Mouse (Mus musculus) lung, postnatal 4 days (tissue): Measurements from ENCODE around the gene Card10.

ENCODE experiments used
- DNase-seq, 2 experiments: peaks; one replicate each; pipeline ENCODE4 v3.0.0; 2021

The Card10 gene

DNA sequence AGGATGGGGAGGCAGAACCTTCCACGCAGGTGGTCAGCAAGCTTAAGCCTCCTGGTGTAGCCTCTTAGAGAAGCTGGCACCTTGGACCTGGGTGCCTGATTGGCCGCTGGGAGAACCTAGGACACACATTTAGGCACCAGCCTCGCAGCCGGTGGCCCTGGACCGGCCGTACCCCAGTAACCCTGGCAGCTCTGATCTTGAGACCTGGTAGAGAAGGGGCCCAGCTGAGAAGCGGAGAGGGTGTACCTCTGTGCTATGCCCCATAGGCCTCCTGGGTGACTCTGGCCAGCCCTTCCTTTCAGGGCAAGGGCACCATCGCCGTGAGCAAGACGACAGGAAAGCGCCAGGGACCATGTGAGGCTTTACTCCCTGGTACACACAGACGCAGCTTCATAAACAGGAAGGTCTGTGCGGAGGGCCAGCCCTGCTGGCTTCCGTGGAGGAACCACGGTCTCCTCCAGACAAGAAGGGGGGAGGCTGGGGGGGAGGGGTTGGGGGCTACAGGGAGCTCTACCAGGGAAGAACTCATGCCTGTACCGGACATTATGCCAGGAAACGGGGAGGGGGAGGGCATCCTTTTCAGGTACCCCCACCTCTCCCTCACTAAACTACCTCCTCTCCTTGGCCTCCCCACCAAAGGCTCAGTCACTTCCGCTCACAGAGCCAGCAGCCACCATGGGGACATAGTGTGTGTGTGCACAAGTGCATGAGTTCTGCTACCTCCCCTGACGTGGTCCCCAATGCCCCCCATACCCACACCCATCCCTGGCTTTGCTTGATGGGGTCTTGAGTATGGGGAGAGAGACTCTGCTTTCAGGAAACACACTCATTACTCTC is 31.1 kb downstream of the Card10 start:
- peak; percentile 74 to 87 for DNase-seq

DNA sequence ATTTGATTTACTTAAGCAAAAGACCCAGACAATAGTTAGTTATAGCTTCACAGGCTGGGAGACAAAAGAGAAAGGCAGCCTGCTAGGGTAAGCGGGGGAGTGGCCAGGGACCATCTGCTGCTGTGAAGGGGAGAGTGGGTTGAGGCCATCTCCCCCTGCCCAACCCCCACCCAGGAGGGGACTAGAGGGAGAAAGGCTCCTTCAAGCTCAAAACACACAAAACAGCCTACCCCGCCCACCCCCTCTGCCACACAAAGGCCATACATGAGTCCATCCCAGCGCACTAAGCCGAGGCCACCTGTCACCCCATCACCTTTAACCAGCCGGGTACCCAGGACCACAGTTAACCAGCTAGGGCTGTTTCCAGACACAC is 31.9 kb downstream of the Card10 start:
- no peak for DNase-seq

- no peak for DNase-seq
Measured at GRCm38 (mm10) chr15:78770234-78770982, 32.4 kb downstream of the Card10 start.

- no peak for DNase-seq
Measured at GRCm38 (mm10) chr15:78769064-78769463, 33.8 kb downstream of the Card10 start.

GRCm38 (mm10) chr15:78763704-78764103 is 39.1 kb downstream of the Card10 start:
- no peak for DNase-seq

DNA sequence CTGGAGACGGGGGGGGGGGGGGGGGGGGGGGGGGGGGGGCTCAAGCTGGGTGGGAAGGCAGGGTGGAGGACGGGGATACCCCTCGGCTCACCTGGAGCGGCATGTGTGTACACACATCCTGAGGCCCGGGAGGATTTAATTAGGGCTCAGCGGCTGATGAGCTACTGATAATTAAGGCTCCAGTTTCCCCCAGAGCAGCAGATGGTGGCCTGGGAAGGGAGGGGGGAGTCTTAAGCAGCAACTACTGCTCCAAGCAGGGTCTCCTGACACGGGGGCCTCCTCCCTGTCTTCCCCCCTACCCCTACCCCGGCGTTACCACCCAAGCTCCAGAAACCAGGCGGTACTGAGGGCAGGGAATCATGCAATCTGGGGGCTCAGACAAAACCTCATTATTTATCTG is 39.6 kb downstream of the Card10 start:
- no peak for DNase-seq

- no peak for DNase-seq
Measured at GRCm38 (mm10) chr15:78761112-78761511, 41.7 kb downstream of the Card10 start.

GRCm38 (mm10) chr15:78758132-78758531 is 44.7 kb downstream of the Card10 start:
- no peak for DNase-seq

DNA sequence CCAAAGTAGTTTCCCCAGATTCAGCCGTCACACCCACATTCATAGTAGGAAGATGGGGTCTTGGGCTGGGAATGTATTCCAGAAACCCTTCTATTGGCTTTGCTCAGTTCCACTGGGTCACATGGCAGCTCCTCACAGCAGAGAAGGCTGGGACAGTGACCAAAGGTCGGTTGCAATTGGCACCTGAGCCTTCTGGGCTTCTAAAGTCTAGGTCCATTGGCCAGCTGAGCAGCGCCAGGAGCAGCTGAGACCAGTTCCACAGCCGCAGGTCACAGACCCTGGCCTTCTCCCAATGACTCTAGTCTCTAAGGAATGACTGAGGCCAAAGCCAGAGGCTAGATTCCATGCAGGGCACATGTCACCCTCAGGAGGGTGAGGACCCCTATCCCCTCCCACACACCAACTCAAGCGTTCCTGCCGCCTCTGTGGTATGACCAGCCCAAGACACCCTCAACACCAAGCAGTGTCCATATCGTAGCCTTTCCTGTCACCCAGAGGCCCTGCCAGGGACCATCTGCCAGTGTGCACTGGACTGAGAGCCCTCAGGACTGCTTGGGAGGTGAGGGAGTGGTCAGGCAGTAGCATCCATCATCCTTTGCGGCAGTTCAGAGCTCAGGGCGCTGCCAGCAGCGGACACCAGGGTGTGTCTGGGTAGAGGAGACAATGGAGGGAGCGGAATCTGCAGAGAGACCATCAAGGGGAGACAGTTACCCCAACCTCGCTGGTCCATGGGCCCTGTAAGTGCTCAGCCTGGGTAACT is 46.7 kb downstream of the Card10 start:
- DNase-seq: no peak

GRCm38 (mm10) chr15:78755226-78755625 is 47.6 kb downstream of the Card10 start:
- no peak for DNase-seq

DNA sequence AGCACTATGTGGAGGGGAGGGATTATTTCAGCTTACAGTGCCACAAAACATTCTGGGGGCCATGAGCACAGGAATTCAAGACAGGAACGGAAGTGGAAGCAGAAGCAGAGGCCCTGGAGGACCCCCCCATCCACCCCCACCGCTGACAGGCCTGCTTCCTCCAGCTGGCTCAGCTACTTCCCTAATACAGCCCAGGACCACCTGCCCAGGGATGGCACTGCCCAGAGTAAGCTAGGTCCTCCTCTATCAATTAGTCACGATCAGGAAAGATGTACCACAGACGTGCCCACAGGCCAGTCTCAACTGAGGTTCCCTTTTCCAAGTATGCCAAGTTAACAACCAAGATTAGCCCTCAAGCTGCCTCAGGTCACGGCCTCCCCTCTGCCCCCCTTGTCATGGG is 48.7 kb downstream of the Card10 start:
- no peak for DNase-seq

- DNase-seq: no peak
Measured at GRCm38 (mm10) chr15:78752991-78753390, 49.9 kb downstream of the Card10 start.

DNA sequence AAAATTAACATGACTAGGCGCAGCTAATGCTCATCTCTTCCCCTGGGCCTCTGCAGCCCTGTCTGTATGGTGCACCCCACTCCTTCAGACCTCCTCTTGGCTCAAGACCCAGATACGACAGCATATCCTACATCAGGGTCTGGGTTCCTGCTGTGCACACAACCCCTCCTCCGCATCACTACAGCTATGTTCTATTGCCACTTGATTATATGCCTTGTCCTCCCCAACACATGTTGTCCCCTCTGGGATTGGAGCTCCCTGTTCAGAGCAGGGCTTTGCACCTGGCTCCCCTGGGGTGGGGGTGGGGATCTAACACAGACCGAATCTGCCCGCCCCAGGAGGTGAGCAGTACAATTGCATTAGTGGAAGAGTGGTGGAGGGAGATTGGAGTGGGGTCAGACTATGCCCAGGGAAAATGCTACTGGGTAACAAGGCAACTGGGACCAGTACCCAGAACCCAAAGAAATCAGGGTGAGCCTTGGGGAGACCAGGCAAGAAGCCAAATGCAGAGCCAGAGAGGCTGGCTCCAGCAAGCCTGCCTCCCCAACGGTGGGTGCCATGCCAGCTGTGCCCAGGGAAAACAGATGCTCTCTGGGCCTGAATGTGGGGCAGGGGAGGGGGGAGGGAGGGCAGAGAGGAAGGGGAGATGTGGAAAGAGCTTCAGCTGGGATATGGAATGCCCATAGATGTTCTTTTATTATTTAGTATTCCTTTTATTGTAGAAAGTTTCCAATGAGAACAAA is 52.1 kb downstream of the Card10 start:
- DNase-seq: no peak

DNA sequence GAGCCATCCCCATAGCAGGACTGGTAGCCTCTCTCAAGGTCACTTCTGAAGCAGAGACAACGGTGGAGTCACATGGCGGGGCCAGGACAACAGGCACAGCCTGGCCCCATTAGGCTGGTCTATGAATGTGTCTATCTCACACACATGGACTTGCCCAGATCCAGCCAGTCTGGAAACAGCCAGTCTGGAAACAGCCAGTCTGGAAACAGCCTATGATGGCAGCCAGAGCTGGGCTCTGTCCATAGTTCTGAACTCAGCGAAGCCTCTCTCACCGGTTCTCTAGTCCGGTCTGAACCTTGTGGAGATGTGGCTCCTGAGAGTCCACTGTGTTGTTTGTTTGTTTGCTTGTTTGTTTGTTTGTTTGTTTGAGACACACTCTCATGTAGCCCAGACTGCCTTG is 53.0 kb downstream of the Card10 start:
- DNase-seq: peak in 1 of 2 experiments; percentile 27

DNA sequence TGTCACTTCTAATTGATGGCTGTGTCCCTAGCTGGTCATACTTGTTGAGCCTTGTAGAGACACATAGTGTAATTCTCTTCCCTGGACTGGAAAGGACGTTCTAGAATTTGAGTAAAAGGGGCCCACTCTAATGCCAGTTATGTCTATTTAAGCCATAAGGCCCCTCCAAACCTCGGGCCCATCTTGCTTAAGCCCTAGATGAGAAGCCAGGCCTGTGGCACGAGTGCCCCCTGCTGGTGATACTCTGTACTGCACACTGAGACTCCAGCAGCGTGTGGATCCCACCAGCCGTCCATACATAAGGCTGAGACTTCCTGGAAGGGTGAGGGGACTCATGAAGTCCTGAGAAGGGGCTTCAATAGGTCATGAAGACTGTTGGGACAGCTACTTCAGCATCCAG is 58.6 kb downstream of the Card10 start:
- DNase-seq: peak; percentile 61 to 81

DNA sequence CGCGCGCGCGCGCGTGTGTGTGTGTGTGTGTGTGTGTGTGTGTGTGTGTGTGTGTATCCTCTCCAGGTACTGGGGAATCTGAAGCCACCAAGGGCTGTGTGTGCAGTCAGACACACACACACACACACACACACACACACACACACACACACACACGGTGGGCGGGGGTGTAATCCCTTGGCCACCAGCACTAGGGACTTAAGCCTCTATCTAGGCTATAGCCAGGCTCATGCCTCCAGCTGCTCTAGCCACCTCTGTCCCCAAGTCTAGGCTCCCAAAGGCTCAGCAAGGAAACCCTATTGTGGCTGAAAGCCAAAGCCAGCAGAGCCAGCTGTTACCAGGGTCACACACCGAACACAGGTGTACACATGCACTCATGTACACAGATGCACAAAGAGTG is 60.0 kb downstream of the Card10 start:
- no peak for DNase-seq

- DNase-seq: no peak
Measured at GRCm38 (mm10) chr15:78740662-78741061, 62.2 kb downstream of the Card10 start.

DNA sequence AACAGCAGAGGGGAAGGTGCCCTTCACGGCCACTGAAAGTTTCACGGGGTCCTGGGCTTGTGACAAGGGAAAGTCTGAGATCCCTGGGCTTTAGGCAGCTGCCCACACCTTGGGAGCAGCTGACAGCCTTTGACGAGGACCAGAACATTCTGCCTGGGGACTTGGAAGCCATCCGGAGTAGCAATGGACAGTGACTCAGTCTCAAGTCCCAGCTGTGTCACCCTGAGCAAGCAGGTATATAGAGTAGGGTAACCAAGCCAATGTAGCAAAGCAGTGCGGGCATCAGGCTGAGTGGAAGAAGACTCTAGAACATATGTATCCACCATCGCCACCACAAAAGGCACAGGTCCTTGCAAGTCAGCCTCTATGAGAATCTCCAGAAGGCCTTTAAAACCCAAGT is 65.7 kb downstream of the Card10 start:
- no peak for DNase-seq

- DNase-seq: peak in 1 of 2 experiments; percentile 14
Measured at GRCm38 (mm10) chr15:78736681-78737100, 66.2 kb downstream of the Card10 start.

DNA sequence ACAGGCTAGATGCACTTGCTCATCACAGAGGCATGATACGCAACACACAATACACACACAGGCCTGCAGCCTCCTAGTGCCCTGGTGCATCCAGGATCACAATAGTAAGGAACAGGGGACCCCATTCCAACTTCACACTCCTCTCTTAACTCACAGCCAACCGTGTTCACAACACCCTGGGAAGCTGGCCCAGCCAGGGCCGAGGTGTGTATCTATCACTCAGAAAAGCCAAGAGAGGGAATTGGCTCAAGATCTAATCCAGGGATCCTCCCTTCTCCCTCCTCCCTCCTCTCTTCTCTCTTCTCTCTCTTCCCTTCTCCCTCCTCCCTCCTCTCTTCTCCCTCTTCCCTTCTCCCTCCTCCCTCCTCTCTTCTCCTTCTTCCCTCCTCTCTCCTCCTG is 66.7 kb downstream of the Card10 start:
- no peak for DNase-seq

- no peak for DNase-seq
Measured at GRCm38 (mm10) chr15:78735431-78736180, 67.2 kb downstream of the Card10 start.

- no peak for DNase-seq
Measured at GRCm38 (mm10) chr15:78731830-78732229, 71.0 kb downstream of the Card10 start.
